Mouse (Mus musculus): ENCODE measurements around the gene Olfr1380.
A peak's percentile ranks its signal among the peaks of the same experiment; 100 is the strongest.
"Not testable (repeated sequence)": the region's sequence is repeated elsewhere in the genome, so short reads cannot be mapped to it uniquely, and the experiment has no call there.

- peak; percentile 25; the same call in 1 of the 2 replicates for TF ChIP-seq CTCF (IDR thresholded peaks at IDR 0.05; ENCODE audit: borderline replicate concordance, extremely low read depth, insufficient read depth, insufficient read length)
- TF ChIP-seq POLR2A (IDR thresholded peaks at IDR 0.05; ENCODE audit: borderline replicate concordance, extremely low read depth, insufficient read depth, insufficient read length, poor library complexity, severe bottlenecking) = not testable (repeated sequence)
Measured at GRCm38 (mm10) chr11:49536631-49537030, 20.0 kb upstream of the Olfr1380 start.

Measured in brain, embryonic 14.5 days (tissue).